Mouse (Mus musculus) kidney, postnatal 10 days (tissue): Measurements from ENCODE around the gene Cdca4.
"Not testable (repeated sequence)": the region's sequence is repeated elsewhere in the genome, so short reads cannot be mapped to it uniquely, and the experiment has no call there.

Source experiments
- DNase-seq: peaks from one replicate; pipeline ENCODE4 v3.0.0; 2021; ENCODE audit warnings: mixed read lengths

Gene Cdca4

GRCm38 (mm10) chr12:112821974-112822373, 7.2 kb downstream of the Cdca4 start:
- no peak for DNase-seq

GRCm38 (mm10) chr12:112821216-112821615, 8.0 kb downstream of the Cdca4 start:
- no peak for DNase-seq

GRCm38 (mm10) chr12:112820401-112820999, 8.7 kb downstream of the Cdca4 start:
- DNase-seq = peak; percentile 9

GRCm38 (mm10) chr12:112819057-112819662, 10.1 kb downstream of the Cdca4 start:
- DNase-seq = peak; percentile 27

- not testable (repeated sequence) for DNase-seq
Observed at GRCm38 (mm10) chr12:112816866-112817265, 12.4 kb downstream of the Cdca4 start.

- peak; percentile 76 for DNase-seq
Observed at GRCm38 (mm10) chr12:112816294-112816693, 12.9 kb downstream of the Cdca4 start.

- no peak for DNase-seq
Observed at GRCm38 (mm10) chr12:112814682-112815470, 14.3 kb downstream of the Cdca4 start.

DNA sequence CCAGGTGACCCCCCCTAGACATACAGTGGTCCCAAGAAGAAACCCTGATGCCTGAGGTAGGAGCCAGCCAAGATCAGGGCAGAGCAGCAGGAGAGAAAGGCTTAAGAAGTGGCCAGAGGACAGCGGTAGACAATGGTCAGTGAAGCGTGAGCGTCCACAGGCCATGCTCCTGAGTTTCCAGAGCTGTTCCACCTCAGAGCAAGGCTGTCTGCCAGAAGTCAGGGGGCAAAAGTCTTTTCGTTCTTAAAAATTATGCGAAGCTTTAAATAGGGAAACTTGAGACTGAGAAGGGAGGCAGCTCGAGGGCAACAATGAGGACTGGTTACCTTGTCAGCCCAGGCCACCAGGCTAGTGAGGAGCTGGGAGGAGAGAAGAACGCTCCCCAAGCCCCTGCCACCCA, 15.9 kb downstream of the Cdca4 start:
- DNase-seq = peak; percentile 67

DNA sequence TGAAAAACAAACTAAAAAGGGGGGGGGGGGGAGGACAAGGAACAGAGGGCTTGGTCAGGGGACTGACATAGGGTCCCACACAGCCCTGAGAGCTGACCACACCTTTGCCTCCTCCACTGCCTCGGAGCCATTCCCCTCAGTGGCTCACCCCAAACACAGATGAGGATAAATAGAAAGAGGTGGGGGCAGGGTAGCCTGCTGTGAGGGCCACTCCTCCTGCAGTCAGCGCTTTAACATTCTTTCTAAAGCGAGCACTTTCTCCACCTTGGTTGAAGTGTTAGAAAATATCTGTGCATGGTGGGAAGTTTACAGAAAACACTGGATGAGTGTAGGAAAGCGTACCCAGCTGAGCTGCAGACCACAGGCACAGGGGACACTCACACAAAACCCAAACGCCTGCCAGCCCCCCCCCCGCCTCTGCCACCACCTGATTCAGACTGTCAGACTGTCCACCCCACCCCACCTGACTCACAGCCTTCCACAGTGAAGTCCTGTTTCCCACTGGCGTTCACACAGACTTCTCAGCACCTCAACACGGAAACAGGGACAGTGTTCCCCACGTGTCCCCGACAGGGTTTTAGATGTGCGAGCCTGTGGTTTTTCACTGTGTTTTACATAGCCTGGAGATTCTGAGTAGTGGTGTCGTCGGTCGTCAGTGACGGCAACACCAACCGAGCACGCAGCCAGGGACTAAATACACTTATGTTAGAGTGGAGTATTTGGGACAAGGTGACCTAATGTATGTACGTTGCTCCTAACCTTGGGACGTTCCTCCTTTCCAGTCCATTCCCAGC, 18.9 kb downstream of the Cdca4 start:
- DNase-seq = no peak

DNA sequence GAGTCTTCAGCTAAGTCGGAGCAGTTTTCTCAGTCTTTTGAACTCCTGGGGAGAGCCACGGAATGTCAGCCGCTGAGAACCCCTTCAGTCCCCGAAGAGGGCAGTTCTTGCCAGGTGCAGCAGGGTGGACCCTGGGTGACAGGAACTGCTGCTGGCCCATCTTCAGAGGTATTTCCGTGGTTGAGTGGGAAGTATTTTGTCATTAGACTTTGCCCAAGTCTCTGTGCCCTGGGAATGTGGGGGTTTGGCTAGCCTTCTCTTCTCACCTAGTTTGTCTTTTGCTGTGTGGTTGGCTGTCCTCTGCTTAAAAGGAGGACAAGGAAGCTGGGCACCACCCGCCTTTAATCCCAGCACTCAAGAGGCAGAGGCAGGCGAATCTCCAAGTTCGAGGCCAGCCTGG, 19.6 kb downstream of the Cdca4 start:
- no peak for DNase-seq

DNA sequence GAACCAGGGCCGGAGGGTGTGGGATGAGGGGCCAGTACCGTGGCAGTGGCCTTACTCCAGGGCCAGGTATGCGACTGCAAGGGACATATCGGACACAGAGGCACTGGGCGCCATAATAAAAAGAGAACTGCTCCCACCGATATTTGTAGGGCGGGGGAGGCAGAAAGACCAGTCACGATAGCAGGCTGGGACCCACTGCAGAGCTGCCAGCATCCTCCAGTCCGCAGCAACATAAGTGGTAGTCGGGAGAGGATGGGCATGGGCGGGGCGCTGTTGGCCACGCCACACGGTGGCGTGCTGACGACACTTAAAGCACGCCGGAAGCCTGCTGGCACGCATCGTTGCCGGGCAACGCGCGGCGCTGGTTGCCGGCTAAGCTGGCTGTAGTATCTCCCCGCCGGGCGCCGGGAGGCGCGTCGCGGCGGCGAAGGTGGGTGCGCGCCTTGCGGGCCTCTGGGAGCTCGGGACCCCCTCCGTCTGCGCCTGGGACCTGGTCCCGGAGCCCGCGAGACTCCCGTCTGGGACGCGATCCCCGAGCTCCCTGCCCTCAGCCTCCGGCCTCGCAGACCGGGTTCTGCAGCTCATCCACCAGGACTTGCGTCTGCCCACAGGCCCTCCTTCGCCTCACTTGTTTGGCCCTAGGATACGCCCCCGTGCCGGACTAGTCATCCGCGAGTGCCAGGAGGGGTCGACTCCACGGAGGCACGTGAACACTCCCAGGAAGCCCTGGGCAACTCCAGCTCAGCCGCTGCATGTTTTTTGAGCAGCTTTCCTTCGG, 20.4 kb downstream of the Cdca4 start, which contains the start of gene Clba1:
TSS of gene Clba1 (plus strand) at position 351 of the 778 bp plus-strand sequence.
- DNase-seq = peak; percentile 95

DNA sequence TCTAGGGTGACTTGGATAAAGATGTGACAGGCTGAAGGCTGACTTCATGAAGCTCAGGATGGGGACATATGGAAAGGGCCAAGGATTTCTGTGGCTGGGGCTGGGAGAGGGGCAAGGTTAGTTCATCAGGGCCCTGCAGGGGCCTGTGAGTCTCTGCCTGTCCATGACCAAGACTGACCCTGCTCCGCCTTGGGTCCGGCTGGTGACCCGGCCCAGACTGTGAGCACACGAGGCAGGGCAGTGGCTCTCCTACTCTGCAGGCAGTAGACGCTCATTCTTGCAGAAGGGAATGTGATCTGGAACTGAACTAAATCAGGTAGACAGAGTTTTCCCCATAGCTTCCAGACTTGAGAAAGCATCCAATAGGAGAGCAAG, 21.0 kb downstream of the Cdca4 start:
- DNase-seq = no peak

- no peak for DNase-seq
Observed at GRCm38 (mm10) chr12:112807796-112808195, 21.4 kb downstream of the Cdca4 start.

- no peak for DNase-seq
Observed at GRCm38 (mm10) chr12:112806044-112806443, 23.2 kb downstream of the Cdca4 start.

GRCm38 (mm10) chr12:112804046-112804445, 25.2 kb downstream of the Cdca4 start:
- DNase-seq = peak; percentile 53

DNA sequence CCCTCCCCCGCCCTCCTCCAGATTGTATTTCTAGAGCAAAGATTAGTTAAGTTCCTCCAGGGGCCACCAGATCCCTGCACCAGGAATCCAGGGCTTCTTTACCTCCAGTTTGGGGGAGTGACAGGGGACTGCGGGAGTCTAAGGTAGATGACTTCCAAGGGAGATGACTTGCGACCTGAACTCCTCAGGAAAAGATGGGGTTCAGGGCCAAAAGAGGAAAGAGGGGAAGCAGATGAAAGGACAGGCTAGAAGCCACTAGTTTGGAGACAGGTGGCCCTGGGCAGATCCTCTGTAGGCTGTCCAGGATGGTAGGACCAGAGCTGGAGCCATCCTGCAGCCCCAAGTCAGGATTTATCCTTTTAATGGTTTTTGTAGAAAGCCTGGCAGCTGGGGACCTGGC, 26.3 kb downstream of the Cdca4 start:
- no peak for DNase-seq

- peak; percentile 70 for DNase-seq
Observed at GRCm38 (mm10) chr12:112801864-112802846, 27.1 kb downstream of the Cdca4 start, which contains the start of gene Ahnak2. Gene Ahnak2, minus strand, starts transcription at chr12:112802657.

DNA sequence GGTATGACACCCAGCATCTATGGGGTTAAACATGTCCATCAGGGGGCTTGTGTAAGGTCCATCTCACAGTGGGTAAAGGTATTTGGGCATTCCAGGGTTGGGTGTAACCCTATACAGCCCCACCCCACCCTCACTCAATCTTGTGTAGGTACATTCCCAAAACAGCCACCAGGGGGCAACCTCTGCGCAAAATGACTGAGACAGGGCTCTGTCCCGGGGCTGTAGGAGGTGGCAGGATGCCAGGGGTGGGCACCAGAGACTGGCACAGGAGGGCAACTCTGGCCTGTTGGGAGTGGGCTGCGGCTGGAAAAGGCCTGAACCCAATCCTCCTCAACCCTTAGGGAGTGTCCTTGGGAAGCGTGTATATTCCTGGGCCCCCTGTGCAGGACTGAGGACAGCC, 28.7 kb downstream of the Cdca4 start:
- peak; percentile 83 for DNase-seq

- no peak for DNase-seq
Observed at GRCm38 (mm10) chr12:112799237-112799970, 29.8 kb downstream of the Cdca4 start.

- DNase-seq = no peak
Observed at GRCm38 (mm10) chr12:112798716-112799115, 30.5 kb downstream of the Cdca4 start.
